Mouse (Mus musculus): ENCODE data around the gene Lipc.

DNA sequence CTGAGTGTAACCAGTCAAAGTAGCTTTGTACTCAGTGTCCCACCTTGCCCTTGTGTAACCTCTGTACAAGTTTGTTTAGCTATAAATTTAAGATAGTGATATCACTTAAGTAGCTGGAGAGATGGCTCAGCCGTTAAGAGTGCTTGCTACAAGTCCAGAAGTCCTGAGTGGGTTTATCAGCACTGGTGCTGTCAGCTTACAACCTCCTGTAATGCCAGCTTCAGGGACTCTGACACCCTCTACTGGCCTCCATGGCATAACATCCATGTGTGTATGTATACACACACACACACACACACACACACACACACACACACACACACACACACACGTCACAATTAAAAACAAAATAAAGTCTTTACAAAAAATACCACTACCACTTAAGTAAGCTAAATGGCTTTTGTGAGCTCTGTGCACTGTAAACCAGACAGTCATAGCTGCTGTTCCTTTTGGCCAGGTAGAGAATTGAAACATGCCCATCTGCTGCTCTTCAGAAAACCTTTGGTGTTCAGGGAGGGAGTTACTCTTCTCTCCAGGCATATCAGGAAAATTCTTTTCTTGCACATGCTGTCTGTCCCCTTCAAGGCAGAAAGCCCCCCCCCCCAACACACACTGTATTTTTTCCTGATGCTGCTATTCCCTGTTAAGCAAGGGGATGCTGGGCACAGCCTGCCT lies 10.9 kb upstream of the Lipc start:
- TF ChIP-seq POLR2A (IDR thresholded peaks at IDR 0.05; ENCODE audit: insufficient read depth, low read depth, low read length) (no peak), CTCF (IDR thresholded peaks at IDR 0.05) (no peak), EP300 (IDR thresholded peaks at IDR 0.05; ENCODE audit: insufficient read depth, low read depth, low read length) (no peak)
